ENCODE assay signal across 9 mouse cellular contexts in genomic region chr17:29370984-29371723, GRCm38 (mm10). TPM values are rescaled to one million over a fixed set of nuclear protein-coding genes. Genes with fewer than 3 reads are reported as not detected.
A peak's percentile ranks its signal among the peaks of the same experiment; 100 is the strongest.
DNase-seq lines count a peak whose midpoint lies in the region; ATAC-seq and TF ChIP-seq lines count a peak whose summit lies in the region.
"Had no signal": no experiment of that assay in that cellular context is flagged by ENCODE, and none has a peak within 500 bp of the region (broad histone marks: within the 10 kb centered on the region; RNA-seq: fewer than 3 reads in every experiment).

No protein-coding gene starts in this region.

- no peak overlapping the region for H3K9ac ChIP-seq in neural tube, embryonic 15.5 days (replicated peaks)
- H3K9ac ChIP-seq: heart, embryonic 13.5 days had no signal

- ATAC-seq in erythroid progenitor cell, adult 5-6 weeks (replicated peaks; ENCODE audit: low FRiP score, poor library complexity, severe bottlenecking) = peak; percentile 73
- peak; percentile 36; the same call in 1 of the 2 replicates for ATAC-seq in neural tube, embryonic 15.5 days (ENCODE audit: low FRiP score)

- WGBS in neural tube, embryonic 15.5 days = 11% methylated on average over 5 of the region's 5 CpGs

- 0 out of 2 replicates have a peak, but pooled peaks cover 7% of the 10 kb centered on the region for H3K4me1 ChIP-seq in neural tube, embryonic 15.5 days

- no peak overlapping the region for H3K4me2 ChIP-seq in neural tube, embryonic 15.5 days
- H3K4me2 ChIP-seq: heart, embryonic 13.5 days had no signal

- TF ChIP-seq POLR2A in brain, embryonic 14.5 days (IDR thresholded peaks at IDR 0.05; ENCODE audit: borderline replicate concordance, extremely low read depth, insufficient read depth, insufficient read length, poor library complexity, severe bottlenecking) = no peak

- intact Hi-C loops in heart, postnatal 14 days (cut with DNase I) = loop anchor here (1.0 to 5.0 kb wide), 4 partner anchors 28 to 199 kb away; partner anchors contain the start of gene BC004004

- no peaks in the 10 kb centered on the region for H3K27me3 ChIP-seq in neural tube, embryonic 15.5 days (replicated peaks)

- peak; percentile 90 to 94 for DNase-seq in CD8-positive naive resting alpha-beta T cell, adult 2 months (ENCODE audit: low read depth in 2 of 2, low spot score in 2 of 2)
- peak; percentile 96 for DNase-seq in brain, embryonic 14.5 days (ENCODE audit: low read depth)
- DNase-seq in heart, postnatal 14 days = peak; percentile 91 to 97
- peak; percentile 95 for DNase-seq in layer of hippocampus, adult 11-12 months (ENCODE audit: low spot score)
- DNase-seq in lung, adult 18-20 months = peak; percentile 90 to 92
- peak; percentile 95 for DNase-seq in testis, postnatal 10 days (ENCODE audit: low spot score)

- no peak overlapping the region for H3K4me3 ChIP-seq in neural tube, embryonic 15.5 days (replicated peaks)
- H3K4me3 ChIP-seq: heart, embryonic 13.5 days had no signal

- no peaks in the 10 kb centered on the region for H3K9me3 ChIP-seq in neural tube, embryonic 15.5 days (replicated peaks)
- H3K9me3 ChIP-seq: heart, embryonic 13.5 days had no signal

- H3K27ac ChIP-seq in neural tube, embryonic 15.5 days (replicated peaks) = 0 out of 2 replicates have a peak overlapping the region, but pooled peaks have one; percentile 51
- H3K27ac ChIP-seq: heart, embryonic 13.5 days had no signal

- H3K36me3 ChIP-seq in neural tube, embryonic 15.5 days = no peaks in the 10 kb centered on the region
- H3K36me3 ChIP-seq: heart, embryonic 13.5 days had no signal

- peak; percentile 99 for TF ChIP-seq CTCF in brain, embryonic 14.5 days (IDR thresholded peaks at IDR 0.05; ENCODE audit: borderline replicate concordance, extremely low read depth, insufficient read depth, insufficient read length)

RNA-seq across cellular contexts. Expression of gene Fgd2, which starts 10.4 kb away (rescaled TPM):
- polyA plus RNA-seq in brain, embryonic 14.5 days (2012; rRNA removed) = 6.1 and 6.4 TPM in 2 replicates
- 4.0 and 6.3 TPM in 2 replicates for total RNA-seq in erythroid progenitor cell, adult 5-6 weeks (2015; ENCODE audit: low replicate concordance)
- 0.98 and 5.0 TPM in 2 replicates for total RNA-seq in erythroid progenitor cell, adult 5-6 weeks (2017; ENCODE audit: low replicate concordance)
- 1 to 10 TPM; 2.3 to 2.9 TPM for total RNA-seq in heart, postnatal 14 days (2021)
- 3.7 and 9.8 TPM in 2 replicates for polyA plus RNA-seq in neural tube, embryonic 15.5 days (2015; fragmentation: Nextera tagmentation; extraction: Ambion mirVana)

RNA-seq across cellular contexts. Expression of gene Mtch1, which starts 23.4 kb away (rescaled TPM):
- 698 and 767 TPM in 2 replicates for polyA plus RNA-seq in brain, embryonic 14.5 days (2012; rRNA removed)
- total RNA-seq in erythroid progenitor cell, adult 5-6 weeks (2015; ENCODE audit: low replicate concordance) = 32.1 and 42.3 TPM in 2 replicates
- total RNA-seq in erythroid progenitor cell, adult 5-6 weeks (2017; ENCODE audit: low replicate concordance) = 12.3 and 31.1 TPM in 2 replicates
- total RNA-seq in heart, postnatal 14 days (2021) = 100 to 1,000 TPM; 272 to 279 TPM
- polyA plus RNA-seq in neural tube, embryonic 15.5 days (2015; fragmentation: Nextera tagmentation; extraction: Ambion mirVana) = 453 and 482 TPM in 2 replicates

RNA-seq across cellular contexts. Expression of gene Pi16, which starts 53.7 kb away (rescaled TPM):
- 2.9 and 3.6 TPM in 2 replicates for polyA plus RNA-seq in brain, embryonic 14.5 days (2012; rRNA removed)
- 1.1 and 1.3 TPM in 2 replicates for total RNA-seq in erythroid progenitor cell, adult 5-6 weeks (2015; ENCODE audit: low replicate concordance)
- 3.4 and 3.7 TPM in 2 replicates for total RNA-seq in erythroid progenitor cell, adult 5-6 weeks (2017; ENCODE audit: low replicate concordance)
- total RNA-seq in heart, postnatal 14 days (2021) = 10 to 100 TPM; 34.3 to 47.8 TPM
- 2.8 TPM in 2 replicates for polyA plus RNA-seq in neural tube, embryonic 15.5 days (2015; fragmentation: Nextera tagmentation; extraction: Ambion mirVana)

Comparison
In these comparisons a context has a peak if more than half of its experiments do, and no peak if none do; other contexts are left out.
1. RNA of gene Mtch1, which starts 23.4 kb away (total RNA-seq): 272 to 279 TPM in heart, postnatal 14 days; 12.3 to 42.3 TPM in erythroid progenitor cell, adult 5-6 weeks; every median in the first group is over 4 times any median in the second.
2. RNA of gene Pi16, which starts 53.7 kb away (total RNA-seq): 34.3 to 47.8 TPM in heart, postnatal 14 days; 1.1 to 3.7 TPM in erythroid progenitor cell, adult 5-6 weeks; every median in the first group is over 4 times any median in the second.
3. Peak in every context shown above with its lines, with median percentiles within 50 percentile points of each other: DNase-seq.